Mouse (Mus musculus) frontal cortex, postnatal 25 days (tissue): ENCODE data around the gene Arsa.

Experiments
- DNase-seq, 2 experiments: peaks; one replicate each; pipeline ENCODE4 v3.0.0; 2022; ENCODE audit warnings: low spot score in 2 of 2

The Arsa gene

GRCm38 (mm10) chr15:89494970-89495369 lies 17.7 kb upstream of the Arsa start:
- no peak for DNase-seq

- DNase-seq = no peak
Observed at GRCm38 (mm10) chr15:89488611-89489117, 11.4 kb upstream of the Arsa start.

GRCm38 (mm10) chr15:89488182-89488581 lies 11.0 kb upstream of the Arsa start:
- DNase-seq = no peak

- peak in 1 of 2 experiments; percentile 5 for DNase-seq
Observed at GRCm38 (mm10) chr15:89480584-89480983, 3.4 kb upstream of the Arsa start.

GRCm38 (mm10) chr15:89478622-89479021 lies 1.4 kb upstream of the Arsa start:
- DNase-seq = no peak

GRCm38 (mm10) chr15:89477806-89478205 lies 581 bp upstream of the Arsa start:
- peak in 1 of 2 experiments; percentile 12 for DNase-seq

- no peak for DNase-seq
Observed at GRCm38 (mm10) chr15:89476475-89476815, 780 bp downstream of the Arsa start.

GRCm38 (mm10) chr15:89475611-89476474 lies 1.4 kb downstream of the Arsa start:
- DNase-seq = peak; percentile 76 to 85

GRCm38 (mm10) chr15:89475293-89475600 lies 2.0 kb downstream of the Arsa start:
- DNase-seq = no peak

GRCm38 (mm10) chr15:89474596-89475292 lies 2.5 kb downstream of the Arsa start:
- no peak for DNase-seq

GRCm38 (mm10) chr15:89473921-89474320 lies 3.3 kb downstream of the Arsa start:
- DNase-seq = no peak

GRCm38 (mm10) chr15:89473370-89473769 lies 3.9 kb downstream of the Arsa start:
- DNase-seq = no peak

GRCm38 (mm10) chr15:89471476-89471875 lies 5.7 kb downstream of the Arsa start:
- DNase-seq = no peak

GRCm38 (mm10) chr15:89468577-89468976 lies 8.6 kb downstream of the Arsa start:
- DNase-seq = no peak

- DNase-seq = no peak
Observed at GRCm38 (mm10) chr15:89465052-89465451, 12.2 kb downstream of the Arsa start.

GRCm38 (mm10) chr15:89463334-89464235 lies 13.6 kb downstream of the Arsa start:
- DNase-seq = no peak

- DNase-seq = no peak
Observed at GRCm38 (mm10) chr15:89462176-89462575, 15.0 kb downstream of the Arsa start.

- DNase-seq = no peak
Observed at GRCm38 (mm10) chr15:89461321-89461720, 15.9 kb downstream of the Arsa start.

GRCm38 (mm10) chr15:89460298-89460697 lies 16.9 kb downstream of the Arsa start:
- no peak for DNase-seq

GRCm38 (mm10) chr15:89459821-89460220 lies 17.4 kb downstream of the Arsa start:
- no peak for DNase-seq

GRCm38 (mm10) chr15:89458942-89459341 lies 18.3 kb downstream of the Arsa start:
- DNase-seq = no peak

GRCm38 (mm10) chr15:89455642-89456041 lies 21.6 kb downstream of the Arsa start:
- DNase-seq = no peak
